Comparison of ENCODE assay signal across 8 mouse cellular contexts in the genomic region with DNA sequence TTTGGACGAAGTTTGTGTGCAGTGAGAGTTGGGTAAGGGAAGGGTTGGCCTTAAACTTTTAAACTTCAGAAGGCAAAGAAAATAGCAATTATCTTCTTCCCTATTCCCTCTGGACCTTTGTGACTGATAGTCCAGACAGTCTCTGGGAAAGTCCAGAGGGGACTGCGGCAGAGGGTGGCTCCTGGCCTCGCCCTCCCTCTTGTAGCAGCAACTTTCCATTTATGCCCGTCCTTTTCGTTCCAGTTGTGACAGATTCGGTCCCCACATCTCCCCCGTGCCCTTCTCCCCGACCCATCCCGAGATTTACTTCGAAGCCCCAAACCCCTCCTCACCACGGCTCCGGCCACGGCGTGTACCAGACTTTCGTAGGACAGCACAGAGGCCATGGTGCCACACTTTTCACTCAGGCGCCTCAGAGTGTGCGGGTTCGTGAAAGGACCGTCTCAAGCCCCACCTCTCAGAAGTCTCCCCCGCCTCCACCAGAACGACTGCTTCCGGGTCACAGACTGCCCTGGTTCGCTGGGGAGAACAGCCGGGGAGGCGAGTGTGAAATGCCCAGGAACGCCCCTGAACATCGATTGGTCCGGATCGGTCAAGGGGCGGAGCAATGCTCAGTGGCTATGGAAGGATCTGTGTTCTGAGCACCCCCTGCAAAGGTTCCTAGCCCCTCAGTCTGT. TPM values are rescaled to one million over a fixed set of nuclear protein-coding genes. Genes with fewer than 3 reads are reported as not detected.
DNase-seq lines count a peak whose midpoint lies in the region; ATAC-seq lines count a peak whose summit lies in the region.

A gene (minus strand): TSS at position 468 of the 677 bp plus-strand sequence.

- H3K9me3 ChIP-seq in forebrain, embryonic 11.5 days (ENCODE audit: control insufficient read depth, low read length): no peaks in the 10 kb centered on the region
- H3K9me3 ChIP-seq in heart, embryonic 16.5 days (replicated peaks; ENCODE audit: control insufficient read depth, low read length): no peaks in the 10 kb centered on the region
- H3K9me3 ChIP-seq in liver, embryonic 15.5 days (replicated peaks): no peaks in the 10 kb centered on the region
- no peaks in the 10 kb centered on the region for H3K9me3 ChIP-seq in neural tube, embryonic 12.5 days

- no peaks in the 10 kb centered on the region for H3K27me3 ChIP-seq in forebrain, embryonic 11.5 days (ENCODE audit: control insufficient read depth, insufficient read depth, low read length)
- no peaks in the 10 kb centered on the region for H3K27me3 ChIP-seq in heart, embryonic 16.5 days (ENCODE audit: control insufficient read depth, insufficient read depth, low read length)
- no peaks in the 10 kb centered on the region for H3K27me3 ChIP-seq in liver, embryonic 15.5 days
- no peaks in the 10 kb centered on the region for H3K27me3 ChIP-seq in neural tube, embryonic 12.5 days (replicated peaks)

- H3K4me3 ChIP-seq in forebrain, embryonic 11.5 days (ENCODE audit: low read depth, low read length): peak within 1 kb of the TSS; percentile 50
- peak within 1 kb of the TSS; percentile 81 for H3K4me3 ChIP-seq in heart, embryonic 16.5 days (ENCODE audit: low read length)
- peak within 1 kb of the TSS; percentile 80 for H3K4me3 ChIP-seq in liver, embryonic 15.5 days (replicated peaks)
- peak within 1 kb of the TSS; percentile 60 for H3K4me3 ChIP-seq in neural tube, embryonic 12.5 days

- H3K4me1 ChIP-seq in forebrain, embryonic 11.5 days (replicated peaks; ENCODE audit: control insufficient read depth, insufficient read depth, low read length): peaks cover 3% of the 10 kb centered on the region; the same call in 1 of the 2 replicates
- peaks cover 11% of the 10 kb centered on the region for H3K4me1 ChIP-seq in heart, embryonic 16.5 days (ENCODE audit: control insufficient read depth, insufficient read depth, low read length)
- H3K4me1 ChIP-seq in liver, embryonic 15.5 days (replicated peaks): peaks cover 53% of the 10 kb centered on the region
- H3K4me1 ChIP-seq in neural tube, embryonic 12.5 days: peaks cover 25% of the 10 kb centered on the region

- peak within 1 kb of the TSS; percentile 66 for H3K4me2 ChIP-seq in forebrain, embryonic 11.5 days (ENCODE audit: low read depth, low read length, severe bottlenecking)
- peak within 1 kb of the TSS; percentile 73 for H3K4me2 ChIP-seq in heart, embryonic 16.5 days (ENCODE audit: low read depth, low read length)
- H3K4me2 ChIP-seq in liver, embryonic 15.5 days: peak within 1 kb of the TSS; percentile 85
- peak within 1 kb of the TSS; percentile 64 for H3K4me2 ChIP-seq in neural tube, embryonic 12.5 days (replicated peaks)

- DNase-seq in CD8-positive naive resting alpha-beta T cell, adult 2 months (ENCODE audit: low read depth in 2 of 2, low spot score in 2 of 2): peak; percentile 88 to 93
- DNase-seq in c-Kit-positive CD71-negative TER-119-negative erythroid progenitor cells, embryonic 14.5 days (ENCODE audit: low read depth): peak; percentile 94
- peak; percentile 96 for DNase-seq in forebrain, embryonic 11.5 days (ENCODE audit: low spot score)
- DNase-seq in kidney, postnatal 36 days: peak; percentile 97
- DNase-seq in telencephalon, adult 2 months (ENCODE audit: low read depth, low spot score): peak; percentile 93

- WGBS in forebrain, embryonic 11.5 days: under 1% methylated on average over 30 of the region's 30 CpGs
- WGBS in heart, embryonic 16.5 days: under 1% methylated on average over 30 of the region's 30 CpGs
- under 1% methylated on average over 30 of the region's 30 CpGs for WGBS in liver, embryonic 15.5 days (ENCODE audit: insufficient replicate concordance)
- WGBS in neural tube, embryonic 12.5 days: 1% methylated on average over 30 of the region's 30 CpGs

- no peaks in the 10 kb centered on the region; the same call in 1 of the 2 replicates for H3K36me3 ChIP-seq in forebrain, embryonic 11.5 days (ENCODE audit: control insufficient read depth, insufficient read depth, low read length)
- peaks cover 12% of the 10 kb centered on the region for H3K36me3 ChIP-seq in heart, embryonic 16.5 days (ENCODE audit: control insufficient read depth, insufficient read depth)
- H3K36me3 ChIP-seq in liver, embryonic 15.5 days (replicated peaks): peaks cover 5% of the 10 kb centered on the region; the same call in 1 of the 2 replicates
- H3K36me3 ChIP-seq in neural tube, embryonic 12.5 days: peaks cover 19% of the 10 kb centered on the region

- peak; percentile 98 for ATAC-seq in forebrain, embryonic 11.5 days (replicated peaks; ENCODE audit: low FRiP score)
- peak; percentile 99 for ATAC-seq in heart, embryonic 16.5 days (replicated peaks; ENCODE audit: extremely low read depth, insufficient read depth, low FRiP score)
- peak; percentile 97 for ATAC-seq in liver, embryonic 15.5 days (ENCODE audit: insufficient read depth)
- ATAC-seq in neural tube, embryonic 12.5 days (ENCODE audit: low FRiP score, low read depth): peak; percentile 99

- peak within 1 kb of the TSS; percentile 53; the same call in 1 of the 2 replicates for H3K27ac ChIP-seq in forebrain, embryonic 11.5 days (ENCODE audit: low read depth, low read length)
- peak within 1 kb of the TSS; percentile 88 for H3K27ac ChIP-seq in heart, embryonic 16.5 days (ENCODE audit: low read length)
- peak within 1 kb of the TSS; percentile 87 for H3K27ac ChIP-seq in liver, embryonic 15.5 days (replicated peaks)
- 0 out of 2 replicates have a peak within 1 kb of the TSS, but pooled peaks have one; percentile 42 for H3K27ac ChIP-seq in neural tube, embryonic 12.5 days

- H3K9ac ChIP-seq in forebrain, embryonic 11.5 days (ENCODE audit: low read length): peak within 1 kb of the TSS; percentile 60
- peak within 1 kb of the TSS; percentile 84 for H3K9ac ChIP-seq in heart, embryonic 16.5 days (ENCODE audit: low read length)
- peak within 1 kb of the TSS; percentile 75 for H3K9ac ChIP-seq in liver, embryonic 15.5 days
- H3K9ac ChIP-seq in neural tube, embryonic 12.5 days: peak within 1 kb of the TSS; percentile 64

RNA-seq across cellular contexts. Expression of the gene that starts here (rescaled TPM):
- 105 TPM in 2 replicates for polyA plus RNA-seq in forebrain, embryonic 11.5 days (2014; fragmentation: Nextera tagmentation; extraction: Ambion mirVana)
- 56.3 and 61.8 TPM in 2 replicates for polyA plus RNA-seq in heart, embryonic 16.5 days (2015; fragmentation: Nextera tagmentation; extraction: Ambion mirVana)
- 40.7 and 40.9 TPM in 2 replicates for polyA plus RNA-seq in liver, embryonic 15.5 days (2015; fragmentation: Nextera tagmentation; extraction: Ambion mirVana)
- 112 and 119 TPM in 2 replicates for polyA plus RNA-seq in neural tube, embryonic 12.5 days (2016; fragmentation: Nextera tagmentation; extraction: Ambion mirVana)

Comparison
In these comparisons a context has a peak if more than half of its experiments do, and no peak if none do; other contexts are left out.
1. Peak in every context shown above with its lines: DNase-seq, ATAC-seq, H3K4me3 ChIP-seq and H3K27ac ChIP-seq.